Mouse (Mus musculus) embryonic fibroblast, embryonic 13.5 days (primary cell): ENCODE data around the gene Twf2. TPM values are rescaled to one million over a fixed set of nuclear protein-coding genes. Genes with fewer than 3 reads are reported as not detected.
"Not testable (repeated sequence)": the region's sequence is repeated elsewhere in the genome, so short reads cannot be mapped to it uniquely, and the experiment has no call there.

ENCODE experiments used
- H3K27ac ChIP-seq: 2 replicates; pipeline ENCODE4 v1.5.1; 2012; ENCODE audit warnings: low read length, control low read depth, inconsistent platforms; ENCODE audit not compliant: insufficient read depth
- H3K4me1 ChIP-seq: 2 replicates; pipeline ENCODE4 v1.6.1; 2011; ENCODE audit warnings: low read length; ENCODE audit not compliant: control insufficient read depth, insufficient read depth
- H3K4me3 ChIP-seq: 2 replicates; pipeline ENCODE4 v1.5.1; 2011; ENCODE audit warnings: mild to moderate bottlenecking, control low read depth, low read length; ENCODE audit not compliant: insufficient read depth
- CTCF ChIP-seq: IDR thresholded peaks from 2 replicates; pipeline ENCODE4 v1.5.1; 2011; ENCODE audit warnings: mild to moderate bottlenecking, control low read depth, low read length, moderate library complexity, borderline replicate concordance; ENCODE audit not compliant: insufficient read depth
- POLR2A ChIP-seq: IDR thresholded peaks from 2 replicates; pipeline ENCODE4 v1.6.1; 2011; ENCODE audit warnings: low read depth, mild to moderate bottlenecking, control low read depth, low read length, moderate library complexity
- polyA plus RNA-seq: library from polyadenylated mRNA; stranded (reverse); fragments of >200 nt; gene quantifications from 2 replicates; pipeline ENCODE4 v1.2.4, GENCODE M21; 2011; ENCODE audit warnings: low read depth; ENCODE audit not compliant: missing spikeins, insufficient read length

The Twf2 gene
- polyA plus RNA-seq, 1 experiment, result 17.6 TPM

DNA sequence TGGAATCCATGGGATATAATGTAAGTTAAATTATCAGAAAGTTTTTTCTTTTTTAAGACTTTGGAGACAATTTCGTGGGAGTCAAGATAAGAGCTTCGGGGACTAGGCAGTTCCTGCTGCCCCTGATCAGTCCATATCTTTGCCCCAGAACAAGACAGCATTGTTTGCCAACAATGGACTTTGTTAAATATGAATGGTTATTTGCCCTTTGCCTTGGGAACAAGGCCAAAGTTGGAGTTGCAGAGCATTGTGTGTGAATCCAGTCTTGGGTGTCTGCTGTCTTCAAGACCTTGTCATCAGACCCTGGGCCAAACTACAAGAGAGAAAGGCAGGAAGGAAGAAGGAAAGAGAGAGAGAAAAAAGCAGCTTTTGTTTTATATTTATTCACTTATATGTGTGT is 36.2 kb upstream of the Twf2 start:
- H3K4me1 ChIP-seq, result no peaks in the 10 kb centered on the region
- no peak for TF ChIP-seq CTCF
- TF ChIP-seq POLR2A, result no peak
- no peak overlapping the region for H3K27ac ChIP-seq
- H3K4me3 ChIP-seq, result no peak overlapping the region

DNA sequence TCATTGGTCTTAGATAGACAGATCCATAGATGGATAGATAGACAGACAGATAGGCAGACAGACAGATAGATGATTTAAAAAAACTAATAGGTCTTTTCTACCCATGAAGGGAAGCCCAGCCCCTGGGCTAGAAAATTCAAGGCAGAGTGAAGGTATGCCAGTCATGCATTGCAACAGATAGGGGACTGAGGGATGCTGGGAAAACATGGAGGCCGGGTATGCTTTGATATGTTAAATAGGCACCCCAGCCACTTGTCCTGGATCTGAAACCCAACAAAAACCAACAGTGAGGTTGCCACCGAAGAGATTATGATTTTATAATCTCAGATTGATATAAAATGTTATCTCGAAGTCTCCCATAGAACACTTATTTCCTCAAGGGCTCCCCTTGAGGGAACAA is 35.7 kb upstream of the Twf2 start:
- H3K4me1 ChIP-seq, result no peaks in the 10 kb centered on the region
- H3K27ac ChIP-seq, result no peak overlapping the region
- H3K4me3 ChIP-seq, result no peak overlapping the region
- TF ChIP-seq POLR2A (no peak), CTCF (no peak)

DNA sequence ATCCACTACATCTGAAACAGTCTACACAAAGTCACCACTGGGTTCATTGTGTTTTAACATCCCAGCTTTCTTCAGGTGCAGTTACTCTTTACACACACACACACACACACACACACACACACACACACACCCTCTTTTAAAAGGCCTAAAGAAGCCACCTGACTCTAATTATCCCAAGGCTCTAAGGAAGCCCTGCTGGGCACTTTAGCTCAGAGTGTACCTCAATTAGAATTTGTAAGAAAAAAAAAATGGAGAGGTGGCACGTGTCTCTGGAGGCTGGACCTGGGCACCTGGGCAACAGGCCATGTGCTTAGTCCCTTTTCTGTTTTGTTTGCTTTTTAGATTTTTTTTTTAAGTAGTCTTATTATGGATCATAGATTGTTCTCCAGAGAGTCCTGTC is 35.2 kb upstream of the Twf2 start:
- Histone ChIP-seq H3K4me1 (no peaks in the 10 kb centered on the region), H3K4me3 (no peak overlapping the region), H3K27ac (no peak overlapping the region)
- TF ChIP-seq CTCF (no peak), POLR2A (no peak)

DNA sequence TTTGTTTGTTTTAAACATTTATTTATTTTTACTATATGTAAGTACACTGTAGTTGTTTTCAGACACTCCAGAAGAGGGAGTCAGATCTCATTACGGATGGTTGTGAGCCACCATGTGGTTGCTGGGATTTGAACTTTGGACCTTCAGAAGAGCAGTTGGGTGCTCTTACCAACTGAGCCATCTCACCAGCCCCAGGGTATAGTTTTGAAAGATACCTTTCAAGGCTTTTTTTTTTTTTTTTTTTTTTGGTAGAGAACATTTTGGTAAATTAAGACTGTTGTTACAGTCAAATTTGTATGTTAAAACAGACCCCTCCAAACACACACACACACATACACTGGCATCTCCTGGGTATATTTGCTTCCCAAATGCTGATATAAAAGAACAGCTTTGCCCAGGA is 33.9 kb upstream of the Twf2 start:
- not testable (repeated sequence) for H3K27ac ChIP-seq, H3K4me3 ChIP-seq, H3K4me1 ChIP-seq

DNA sequence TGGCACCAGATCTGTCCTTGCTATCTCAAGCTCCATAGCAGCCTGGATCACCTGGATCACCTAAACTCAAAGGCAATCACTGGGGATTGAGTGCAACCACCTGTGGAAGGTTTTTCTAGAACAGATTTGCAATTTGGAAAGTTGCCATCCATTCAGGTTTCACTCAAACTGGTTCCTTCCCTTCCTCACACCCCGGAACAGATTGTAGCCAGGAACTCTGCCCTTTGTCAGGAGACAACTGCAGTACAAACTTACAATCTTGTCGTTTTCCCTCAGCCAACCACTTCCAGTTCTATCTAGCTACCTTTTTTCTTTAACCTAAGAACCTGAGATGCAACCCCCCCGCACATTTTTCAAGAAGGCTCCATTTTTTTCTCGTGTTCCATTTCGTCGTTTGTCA is 33.0 kb upstream of the Twf2 start:
- TF ChIP-seq POLR2A (no peak), CTCF (no peak)
- H3K4me1 ChIP-seq, result peaks cover 7% of the 10 kb centered on the region
- no peak overlapping the region for H3K4me3 ChIP-seq
- no peak overlapping the region for H3K27ac ChIP-seq

- peak within 1 kb of the TSS; percentile 87 for H3K4me3 ChIP-seq
- H3K4me1 ChIP-seq, result peaks cover 7% of the 10 kb centered on the region
- H3K27ac ChIP-seq, result peak within 1 kb of the TSS; percentile 76
- TF ChIP-seq POLR2A (peak; percentile 93), CTCF (no peak)
Measured at GRCm38 (mm10) chr9:106170556-106171345, 32.2 kb upstream of the Twf2 start, which contains the start of gene Wdr82. TSS of gene Wdr82 (plus strand) at chr9:106170928.

DNA sequence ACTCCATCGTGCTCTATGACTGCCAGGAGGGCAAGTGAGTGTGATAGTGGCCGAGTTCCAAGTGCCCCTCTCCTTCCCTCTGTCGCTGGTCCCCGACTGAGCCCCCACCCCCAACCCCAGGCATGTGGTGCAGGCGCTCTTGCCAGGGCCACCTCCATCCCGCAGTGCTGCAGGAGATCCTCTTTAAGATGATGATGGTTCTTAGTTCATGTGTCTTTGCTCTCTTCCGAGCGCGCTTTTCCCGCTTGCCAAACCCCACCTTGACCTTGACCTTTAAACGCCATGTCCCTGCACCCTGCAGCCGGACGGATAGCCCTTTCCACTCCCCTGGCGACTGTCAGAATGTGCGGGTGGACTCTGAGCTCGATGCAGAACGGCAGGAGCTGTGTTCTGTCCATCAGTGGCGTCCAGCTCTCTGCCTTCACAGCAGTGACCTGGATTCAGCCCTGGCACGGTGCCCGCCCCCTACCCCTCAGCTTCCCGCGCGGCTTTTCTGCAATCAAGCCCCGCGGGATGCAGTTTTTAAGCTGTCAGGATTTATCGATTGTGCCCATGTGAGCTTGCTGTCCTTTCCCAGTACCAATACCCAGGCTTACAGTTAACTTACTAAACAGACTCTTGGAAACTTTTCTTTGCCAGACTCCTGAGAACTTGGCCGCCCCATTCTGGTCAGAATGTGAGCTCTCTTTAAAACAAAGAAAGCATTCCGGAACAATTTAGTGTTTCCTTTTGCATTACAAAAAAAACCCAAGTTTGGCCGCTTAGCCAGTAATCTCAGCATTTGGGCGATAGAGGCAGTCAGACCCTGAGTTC is 31.4 kb upstream of the Twf2 start:
- no peak; the same call in 1 of the 2 replicates for TF ChIP-seq POLR2A
- TF ChIP-seq CTCF, result no peak
- Histone ChIP-seq H3K4me1 (peaks cover 7% of the 10 kb centered on the region), H3K27ac (peak overlapping the region; percentile 76), H3K4me3 (peak overlapping the region; percentile 87)

DNA sequence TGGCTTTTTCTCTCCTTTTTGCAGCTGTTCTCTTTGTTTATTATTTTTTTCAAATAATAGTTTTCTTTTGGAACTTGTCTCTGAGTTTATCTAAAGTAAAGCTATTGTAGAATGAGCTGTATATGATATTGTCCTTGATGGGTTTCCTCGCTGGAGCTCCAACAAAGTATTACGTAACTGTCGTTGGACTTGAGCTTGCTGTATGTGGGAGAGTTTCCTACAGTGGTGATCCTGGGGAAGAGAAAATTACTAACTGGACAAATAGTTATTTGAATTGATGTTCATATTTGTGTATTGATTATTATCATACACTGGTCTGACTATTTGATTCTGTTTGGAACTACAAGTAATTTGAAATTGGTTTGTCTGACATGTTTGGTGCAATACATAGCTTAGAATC is 30.4 kb upstream of the Twf2 start:
- Histone ChIP-seq H3K27ac (no peak overlapping the region), H3K4me1 (peaks cover 7% of the 10 kb centered on the region), H3K4me3 (peak overlapping the region; percentile 87)
- no peak for TF ChIP-seq POLR2A
- no peak for TF ChIP-seq CTCF

DNA sequence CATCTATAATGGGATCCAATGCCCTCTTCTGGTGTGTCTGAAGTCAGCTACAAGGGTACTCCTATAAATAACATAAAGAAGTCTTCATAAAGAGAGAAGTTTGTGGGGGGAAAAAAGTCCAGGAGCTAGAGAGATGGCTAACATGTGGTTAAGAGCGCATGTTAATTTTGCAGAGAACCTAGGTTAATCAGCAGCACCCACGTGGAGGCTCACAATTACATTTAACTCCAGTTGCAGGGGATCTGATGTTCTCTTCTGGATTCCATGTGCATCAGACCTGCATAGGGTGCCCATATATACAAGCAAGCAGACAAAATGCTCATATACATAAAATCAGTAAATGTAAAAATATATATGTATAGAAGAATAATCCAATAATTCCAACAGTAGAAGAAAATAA is 29.5 kb upstream of the Twf2 start:
- Histone ChIP-seq H3K27ac (no peak overlapping the region), H3K4me3 (peak overlapping the region; percentile 46), H3K4me1 (peaks cover 7% of the 10 kb centered on the region)
- TF ChIP-seq POLR2A (no peak), CTCF (no peak)

GRCm38 (mm10) chr9:106175552-106176200 is 27.2 kb upstream of the Twf2 start:
- Histone ChIP-seq H3K4me3 (no peak overlapping the region), H3K27ac (no peak overlapping the region), H3K4me1 (peaks cover 7% of the 10 kb centered on the region)
- TF ChIP-seq CTCF (no peak), POLR2A (no peak)
